Mouse (Mus musculus) heart, postnatal 36 days (tissue): Measurements from ENCODE around the gene Usp48. TPM values are rescaled to one million over a fixed set of nuclear protein-coding genes. Genes with fewer than 3 reads are reported as not detected.
A peak's percentile ranks its signal among the peaks of the same experiment; 100 is the strongest.
"Not testable (repeated sequence)": the region's sequence is repeated elsewhere in the genome, so short reads cannot be mapped to it uniquely, and the experiment has no call there.

Experiments used
- DNase-seq, 2 experiments: peaks; one replicate each; pipeline ENCODE4 v3.0.0; 2021 to 2022
- intact Hi-C: fragments of 180-260 bp; cut with DNase I; formaldehyde crosslinking; loops from one replicate; pipeline ENCODE4 v1.15.1; 2025
- total RNA-seq, 2 experiments: library from RNA; stranded (reverse); gene quantifications; 2 replicates each; pipeline ENCODE4 v1.2.3; 2021

The Usp48 gene
- total RNA-seq, result 10 to 100 TPM; 30.0 to 36.3 TPM

GRCm38 (mm10) chr4:137593601-137594495, at the start of gene Usp48:
Gene Usp48, plus strand, starts transcription at chr4:137593755.
- intact Hi-C loops, result loop anchor here (5.0 kb wide), 1 partner anchor 152 kb away; no protein-coding TSS in a partner anchor
- DNase-seq, result peak; percentile 98 to 99

DNA sequence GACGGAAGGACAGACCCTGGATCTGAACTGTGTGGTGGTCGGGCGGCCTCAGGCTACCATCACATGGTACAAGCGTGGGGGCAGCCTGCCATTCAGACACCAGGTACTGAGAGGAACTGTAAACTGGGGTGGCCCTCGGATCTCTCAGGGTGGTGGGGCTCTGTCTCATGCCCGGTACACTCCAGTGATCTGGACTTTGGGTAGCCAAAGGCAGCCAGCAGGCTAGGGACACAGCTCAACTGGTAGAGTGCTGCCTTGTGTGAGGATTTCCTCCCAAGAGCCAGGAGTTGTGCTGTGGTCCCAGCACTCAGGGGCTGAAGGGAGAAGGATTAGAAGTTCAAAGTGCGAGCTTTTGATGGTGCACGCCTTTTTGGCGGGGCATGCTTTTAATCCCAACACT, 48.0 kb upstream of the Usp48 start:
- intact Hi-C loops, result no loop called here
- DNase-seq, result no peak

DNA sequence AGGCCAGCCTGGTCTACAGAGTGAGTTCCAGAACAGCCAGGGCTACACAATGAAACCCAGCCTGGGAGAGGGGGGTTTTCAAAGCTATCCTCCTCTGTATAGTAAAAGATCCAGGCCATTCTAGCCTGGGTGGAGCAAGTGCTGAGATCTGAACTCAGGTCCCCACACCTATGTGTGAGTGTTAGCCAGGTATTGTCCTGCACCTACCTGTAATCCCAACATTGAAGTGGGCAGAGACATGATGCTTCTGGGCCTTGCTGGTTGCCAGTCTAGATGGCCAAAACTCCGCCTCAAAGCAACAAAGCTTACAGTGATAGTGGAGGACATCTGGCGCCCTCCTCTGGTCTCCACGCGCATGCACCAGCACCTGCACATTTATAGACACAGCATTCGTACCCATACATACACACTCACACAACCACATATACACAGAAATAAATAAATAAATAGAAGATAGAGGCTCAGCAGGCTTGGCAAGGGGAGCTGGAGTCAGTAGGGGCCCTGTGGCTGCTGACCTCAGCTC, 47.5 kb upstream of the Usp48 start:
- intact Hi-C loops, result no loop called here
- peak in 1 of 2 experiments; percentile 34 for DNase-seq

DNA sequence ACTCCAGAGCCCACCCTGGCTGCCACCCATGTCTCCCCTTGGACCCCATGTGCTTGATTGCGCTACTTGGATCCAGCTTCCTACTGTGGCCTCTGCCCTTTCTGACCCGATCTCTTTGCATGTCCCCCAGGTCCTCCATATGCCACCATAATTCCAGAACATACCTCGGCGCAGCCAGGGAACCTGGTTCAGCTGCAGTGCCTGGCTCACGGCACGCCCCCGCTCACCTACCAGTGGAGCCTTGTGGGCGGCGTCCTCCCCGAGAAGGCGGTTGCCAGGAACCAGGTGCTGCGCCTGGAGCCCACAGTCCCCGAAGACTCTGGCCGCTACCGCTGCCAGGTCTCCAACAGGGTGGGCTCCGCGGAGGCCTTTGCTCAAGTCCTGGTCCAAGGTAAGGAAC, 40.1 kb upstream of the Usp48 start:
- DNase-seq, result no peak
- intact Hi-C loops, result no loop called here

- no peak for DNase-seq
- intact Hi-C loops, result loop anchor here (2.0 kb wide), 1 partner anchor 18 kb away; no protein-coding TSS in a partner anchor
These were observed 36.8 kb upstream of the Usp48 start for GRCm38 (mm10) chr4:137556673-137557210.

DNA sequence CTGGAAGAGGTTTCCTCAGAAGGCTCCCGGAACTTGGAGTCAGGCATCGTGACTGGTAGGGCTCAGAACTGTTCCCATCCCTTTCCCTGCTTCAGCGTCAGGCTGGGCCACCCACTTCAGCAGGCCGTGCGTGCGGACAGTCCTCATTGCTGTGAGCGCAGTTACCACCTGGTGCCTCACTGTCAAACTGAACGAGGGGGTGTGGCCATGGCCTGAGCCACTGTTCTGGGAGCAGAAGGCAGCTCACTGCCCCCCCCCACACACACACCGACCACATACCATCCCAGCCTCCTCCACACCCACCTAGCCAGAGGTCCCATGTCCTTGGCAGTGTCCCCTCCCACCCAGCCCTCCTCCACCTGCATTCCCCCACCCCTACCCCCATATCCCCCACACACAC, 23.7 kb upstream of the Usp48 start:
- intact Hi-C loops, result loop anchor here (2.0 to 5.0 kb wide), 2 partner anchors 19 to 38 kb away; no protein-coding TSS in a partner anchor
- no peak for DNase-seq

- intact Hi-C loops, result no loop called here
- no peak for DNase-seq
These were observed 19.1 kb upstream of the Usp48 start, which contains the start of gene Ldlrad2 for GRCm38 (mm10) chr4:137574469-137574868. Gene Ldlrad2, minus strand, starts transcription at chr4:137574569.

DNA sequence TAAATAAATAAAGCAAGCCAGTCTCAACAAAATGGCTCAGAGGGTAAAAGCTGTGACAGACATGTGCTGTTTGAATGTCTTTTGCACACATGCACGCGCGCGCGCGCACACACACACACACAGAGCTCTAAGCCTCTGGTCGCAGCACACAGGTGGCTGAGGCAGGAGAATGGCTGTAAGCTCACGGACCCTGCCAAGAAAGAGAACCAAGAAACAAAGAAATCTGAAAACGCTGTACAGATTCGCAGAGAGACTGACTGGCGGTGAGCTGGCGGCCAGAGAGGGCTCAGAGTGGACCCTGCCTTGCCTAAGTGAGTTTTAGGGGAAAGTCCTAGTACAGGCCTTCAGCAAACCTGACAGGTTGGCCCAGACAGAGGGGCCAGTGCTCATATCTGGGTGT, 16.1 kb upstream of the Usp48 start:
- DNase-seq, result no peak
- intact Hi-C loops, result loop anchor here (5.0 kb wide), 1 partner anchor 135 kb away; no protein-coding TSS in a partner anchor

DNA sequence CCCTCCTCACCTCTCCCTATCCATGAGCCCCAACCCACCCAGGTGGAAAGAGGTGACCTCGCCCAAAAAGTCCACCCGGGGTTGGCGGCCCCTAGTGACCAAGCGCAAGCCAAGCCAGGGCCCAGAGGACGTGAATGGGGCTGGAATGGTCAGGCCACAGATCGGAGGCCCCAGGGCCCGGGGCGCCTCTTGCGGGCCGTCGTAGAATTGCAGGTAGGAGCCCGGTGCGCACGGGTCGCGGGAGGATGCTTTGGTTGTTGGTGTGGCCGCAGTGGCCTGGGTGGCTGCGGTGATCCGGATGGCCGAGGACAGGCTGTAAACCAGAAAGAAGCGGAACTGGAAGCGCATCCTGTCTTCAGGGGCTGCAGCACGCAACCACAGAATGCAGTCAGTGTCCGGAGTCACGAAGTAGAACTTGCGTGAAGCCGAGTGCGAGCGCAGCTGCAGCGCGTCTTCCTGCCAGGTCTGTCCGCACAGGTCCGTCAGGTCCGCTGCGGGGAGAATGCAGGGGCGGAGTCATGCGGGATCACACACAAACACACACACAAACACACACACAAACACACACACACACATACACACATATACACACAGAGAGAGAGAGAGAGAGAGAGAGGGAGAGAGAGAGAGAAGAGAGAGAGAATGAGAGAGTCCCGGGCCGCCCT, 15.2 kb upstream of the Usp48 start:
- intact Hi-C loops, result loop anchor here (5.0 kb wide), 1 partner anchor 136 kb away; no protein-coding TSS in a partner anchor
- peak; percentile 57 to 62 for DNase-seq

DNA sequence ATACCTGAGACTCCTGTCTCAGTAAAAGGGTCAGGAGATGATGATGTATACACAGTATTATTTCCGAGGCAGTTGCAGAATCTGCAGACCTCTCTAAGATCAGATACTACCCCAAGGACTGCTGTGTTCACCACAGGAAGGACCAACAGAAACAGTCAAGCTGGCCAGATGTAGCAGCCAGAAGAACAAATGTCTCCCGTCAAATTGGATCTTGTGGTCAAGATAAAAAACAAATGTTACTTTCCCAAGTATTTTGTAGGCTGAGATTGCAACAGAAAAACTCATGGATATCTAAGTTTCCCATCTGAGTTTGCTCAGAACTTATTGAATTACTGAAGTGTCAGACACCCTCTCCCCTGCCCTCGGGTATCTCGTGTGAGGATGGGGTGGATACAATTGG, 13.8 kb upstream of the Usp48 start:
- intact Hi-C loops, result loop anchor here (5.0 kb wide), 1 partner anchor 137 kb away; no protein-coding TSS in a partner anchor
- no peak for DNase-seq

GRCm38 (mm10) chr4:137580299-137580698, 13.3 kb upstream of the Usp48 start:
- intact Hi-C loops, result no loop called here
- DNase-seq, result no peak

- DNase-seq, result peak in 1 of 2 experiments; percentile 32
- intact Hi-C loops, result no loop called here
These were observed 11.7 kb upstream of the Usp48 start for GRCm38 (mm10) chr4:137581815-137582214.

- intact Hi-C loops, DNase-seq: not testable (repeated sequence)
These were observed 4.5 kb upstream of the Usp48 start for GRCm38 (mm10) chr4:137589095-137589494.

DNA sequence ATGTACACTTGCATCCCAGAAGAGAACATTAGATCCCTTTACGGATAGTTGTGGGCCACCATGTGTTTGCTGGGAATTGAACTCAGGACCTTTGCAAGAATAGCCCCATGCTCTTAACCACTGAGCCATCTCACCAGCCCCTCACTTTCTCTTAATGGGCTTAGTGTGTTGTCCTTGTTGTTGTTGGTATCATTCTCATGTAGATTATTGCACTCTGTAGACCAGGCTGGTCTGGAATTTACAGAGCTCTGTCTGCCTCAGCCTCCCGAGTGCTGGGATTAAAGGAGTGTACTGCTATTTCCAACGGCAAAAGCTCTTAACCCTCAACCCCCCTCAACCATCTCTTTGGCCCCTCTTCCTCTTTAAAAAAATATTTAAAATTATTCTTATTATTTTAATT, 4.0 kb upstream of the Usp48 start:
- DNase-seq, result no peak
- intact Hi-C loops, result no loop called here

DNA sequence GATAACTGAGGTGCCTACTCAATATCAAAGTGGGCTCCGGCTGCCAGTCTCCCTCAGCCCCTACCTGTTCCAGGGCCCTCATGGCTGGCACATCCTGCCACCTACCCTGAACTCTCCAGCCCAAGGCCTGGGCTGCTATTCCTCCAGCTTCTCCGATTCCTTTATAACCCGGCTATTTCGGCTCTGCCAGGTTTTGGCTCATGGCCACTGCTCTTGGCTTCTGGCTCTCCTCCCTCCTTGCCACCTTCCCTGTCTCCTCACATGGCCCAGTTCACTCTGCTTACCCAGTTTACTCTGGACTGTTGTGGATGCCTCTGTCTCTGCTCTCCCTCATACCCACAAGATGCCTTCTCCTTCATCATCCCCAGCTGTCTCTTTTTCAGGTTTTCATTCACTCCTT, 2.6 kb upstream of the Usp48 start:
- DNase-seq, result no peak

GRCm38 (mm10) chr4:137594496-137595270, 1.1 kb downstream of the Usp48 start:
- intact Hi-C loops, result loop anchor here (5.0 kb wide), 1 partner anchor 152 kb away; no protein-coding TSS in a partner anchor
- DNase-seq, result no peak

More for the DNA sequence above, 2.6 kb upstream of the Usp48 start:
- intact Hi-C loops, result loop anchor here (5.0 kb wide), 1 partner anchor 149 kb away; no protein-coding TSS in a partner anchor

DNA sequence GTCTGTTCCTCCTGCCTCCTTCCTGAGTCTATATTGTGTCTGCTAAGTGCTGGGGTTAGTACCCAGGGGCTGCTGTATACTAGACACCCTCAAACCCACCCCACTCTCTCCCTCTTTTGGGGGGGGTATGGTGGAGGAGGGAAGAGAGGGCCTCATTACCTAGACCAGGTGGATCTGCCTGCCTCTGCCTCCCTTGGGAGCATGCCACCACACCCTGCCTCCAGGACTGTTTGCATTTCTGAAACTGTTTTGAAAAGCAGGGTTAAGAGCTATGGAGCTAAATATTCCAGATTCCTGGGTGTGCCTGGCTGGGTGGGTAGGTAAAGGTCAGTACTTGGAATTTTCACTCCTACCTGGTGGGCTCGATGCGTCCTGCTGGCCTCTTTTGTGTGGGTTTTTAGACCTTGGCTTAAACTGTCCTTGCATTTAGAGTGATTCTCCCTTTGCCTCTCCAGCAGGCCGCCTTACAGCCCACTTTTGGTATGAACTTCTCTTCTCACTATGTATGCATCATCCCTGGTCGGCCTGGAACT, 3.6 kb downstream of the Usp48 start:
- intact Hi-C loops, result no loop called here
- DNase-seq, result no peak

- DNase-seq, result no peak
- intact Hi-C loops, result no loop called here
These were observed 5.0 kb downstream of the Usp48 start for GRCm38 (mm10) chr4:137598577-137598976.

GRCm38 (mm10) chr4:137603449-137604171, 10.1 kb downstream of the Usp48 start:
- DNase-seq, result no peak
- intact Hi-C loops, result no loop called here
